Mouse (Mus musculus) heart, embryonic 11.5 days (tissue): ENCODE data around the gene Ndufs2. TPM values are rescaled to one million over a fixed set of nuclear protein-coding genes. Genes with fewer than 3 reads are reported as not detected.

Experiments used
- ATAC-seq: fragments of 200-750 bp; cut with Nextera tagmentation; replicated peaks from 2 replicates; pipeline ENCODE4 v1.8.0; 2017; ENCODE audit warnings: moderate library complexity; ENCODE audit not compliant: insufficient number of reproducible peaks, low FRiP score, low TSS enrichment
- H3K27ac ChIP-seq: fragments of 300-500 bp; sonication (generic); 2 replicates; pipeline ENCODE4 v1.5.1; 2014; ENCODE audit warnings: mild to moderate bottlenecking, low read depth, low read length
- H3K27me3 ChIP-seq: fragments of 300-500 bp; sonication (generic); 2 replicates; pipeline ENCODE4 v1.6.1; 2014; ENCODE audit warnings: mild to moderate bottlenecking, low read length, mixed read lengths; ENCODE audit not compliant: control insufficient read depth, insufficient read depth
- H3K36me3 ChIP-seq: fragments of 300-500 bp; sonication (generic); 2 replicates; pipeline ENCODE4 v1.6.1; 2014; ENCODE audit warnings: mild to moderate bottlenecking, low read length, moderate library complexity, mixed read lengths; ENCODE audit not compliant: control insufficient read depth, insufficient read depth
- H3K4me1 ChIP-seq: fragments of 300-500 bp; sonication (generic); 2 replicates; pipeline ENCODE4 v1.6.1; 2014; ENCODE audit warnings: low read length; ENCODE audit not compliant: control insufficient read depth, insufficient read depth
- H3K4me2 ChIP-seq: fragments of 300-500 bp; sonication (generic); 2 replicates; pipeline ENCODE4 v1.6.1; 2014; ENCODE audit warnings: mild to moderate bottlenecking, moderate library complexity
- H3K4me3 ChIP-seq: fragments of 300-500 bp; sonication (generic); 2 replicates; pipeline ENCODE4 v1.5.1; 2014; ENCODE audit warnings: low read depth, low read length
- H3K9ac ChIP-seq: fragments of 300-500 bp; sonication (generic); 2 replicates; pipeline ENCODE4 v1.6.1; 2014; ENCODE audit warnings: mild to moderate bottlenecking, low read depth, low read length, moderate library complexity
- H3K9me3 ChIP-seq: fragments of 300-500 bp; sonication (generic); replicated peaks from 2 replicates; pipeline ENCODE4 v1.6.1; 2016; ENCODE audit warnings: low read length; ENCODE audit not compliant: control insufficient read depth
- WGBS: fragments of 180-500 bp; shearing (Covaris S2); extraction: QIAGEN DNeasy Blood & Tissue Kit; methylation state at CpG from one replicate; pipeline ENCODE4 v1.1.7; 2014; ENCODE audit not compliant: insufficient replicate concordance; 5-methylcytosine and 5-hydroxymethylcytosine counted together
- polyA plus RNA-seq: library from polyadenylated mRNA; unstranded; fragments of >200 nt; fragmentation: Nextera tagmentation; extraction: Ambion mirVana; gene quantifications from 2 replicates; pipeline ENCODE4 v1.2.1, GENCODE M21; 2014

The Ndufs2 gene
- polyA plus RNA-seq, 1 experiment from 2014 or later = 446 TPM

DNA sequence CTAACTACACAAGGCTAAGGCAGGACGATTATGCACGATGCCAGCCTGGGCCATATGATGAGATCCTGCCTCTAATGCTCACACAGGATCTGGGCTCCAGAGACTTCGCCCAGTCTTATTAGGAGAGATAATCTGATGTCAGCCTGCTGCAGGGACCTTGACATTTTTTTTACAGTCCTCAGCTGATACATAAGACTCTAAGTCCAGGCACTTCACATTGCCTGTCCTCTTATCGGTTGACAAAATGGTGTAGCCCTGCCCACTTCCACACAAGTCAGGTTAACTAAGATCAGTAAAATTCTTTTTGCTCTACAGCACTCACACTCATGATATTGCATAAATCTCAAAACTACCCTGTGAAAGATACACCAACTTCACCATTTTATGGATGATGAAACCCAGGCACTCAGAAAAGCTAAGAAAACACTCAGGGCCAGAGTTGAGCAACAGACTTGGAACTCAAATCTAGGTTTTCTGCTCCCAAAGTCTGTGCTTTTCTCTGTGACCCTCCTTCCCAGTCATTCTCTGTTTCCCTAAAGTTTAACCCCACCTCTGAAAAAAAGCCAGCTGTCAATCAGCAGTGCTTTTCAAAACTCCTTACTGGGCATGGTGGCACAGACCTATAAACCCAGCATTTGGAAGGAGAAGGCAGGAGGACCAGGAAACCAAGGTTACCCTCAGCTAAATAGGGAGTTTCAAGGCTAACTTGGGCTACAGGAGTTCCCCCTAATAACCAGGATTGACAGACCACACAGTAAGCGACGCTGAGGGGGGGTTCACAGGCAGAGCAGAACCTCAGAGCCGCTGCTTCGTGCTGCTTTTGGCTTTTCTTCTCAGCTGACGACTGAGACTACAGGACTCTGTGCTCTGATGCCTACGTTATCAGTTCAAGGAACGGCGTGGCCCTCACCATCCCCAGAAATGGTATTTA lies 18.1 kb downstream of the Ndufs2 start:
- Histone ChIP-seq H3K9ac (no peak overlapping the region), H3K27ac (0 out of 2 replicates have a peak overlapping the region, but pooled peaks have one; percentile 22), H3K27me3 (no peaks in the 10 kb centered on the region), H3K9me3 (no peaks in the 10 kb centered on the region), H3K4me1 (peaks cover 8% of the 10 kb centered on the region; the same call in 1 of the 2 replicates), H3K36me3 (peaks cover 16% of the 10 kb centered on the region), H3K4me2 (no peak overlapping the region), H3K4me3 (no peak overlapping the region)
- 50% methylated on average over 12 of the region's 12 CpGs for WGBS
- no peak for ATAC-seq

DNA sequence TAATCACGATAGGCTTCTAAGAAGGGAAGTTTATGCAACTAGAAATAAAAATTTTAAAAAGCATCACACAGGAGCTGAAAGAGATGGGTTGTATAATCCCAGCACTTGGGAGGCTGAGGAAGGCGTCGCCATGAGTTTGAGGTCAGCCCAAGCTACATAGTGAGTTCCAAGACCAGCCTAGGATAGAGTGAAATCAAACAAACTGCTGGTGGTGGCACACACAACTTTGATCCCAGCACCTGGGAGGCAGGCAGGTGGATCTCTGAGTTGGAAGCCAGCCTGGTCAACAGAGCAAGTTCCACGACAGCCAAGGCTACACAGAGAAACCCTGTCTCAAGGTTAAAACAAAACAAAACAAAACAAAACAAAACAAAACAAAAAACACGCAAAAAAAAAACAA lies 18.8 kb downstream of the Ndufs2 start:
- no peak overlapping the region for H3K4me2 ChIP-seq
- ATAC-seq = no peak
- H3K36me3 ChIP-seq = peaks cover 14% of the 10 kb centered on the region
- no peak overlapping the region for H3K27ac ChIP-seq
- H3K4me1 ChIP-seq = peaks cover 8% of the 10 kb centered on the region; the same call in 1 of the 2 replicates
- WGBS = 83% methylated on average over 5 of the region's 5 CpGs
- H3K9me3 ChIP-seq = no peaks in the 10 kb centered on the region
- no peaks in the 10 kb centered on the region for H3K27me3 ChIP-seq
- H3K4me3 ChIP-seq = no peak overlapping the region
- no peak overlapping the region for H3K9ac ChIP-seq

GRCm38 (mm10) chr1:171231844-171232243 lies 19.3 kb downstream of the Ndufs2 start:
- no peak overlapping the region for H3K4me2 ChIP-seq

GRCm38 (mm10) chr1:171230215-171230614 lies 21.0 kb downstream of the Ndufs2 start:
- Histone ChIP-seq H3K4me2 (no peak overlapping the region), H3K4me1 (peaks cover 8% of the 10 kb centered on the region; the same call in 1 of the 2 replicates), H3K36me3 (peaks cover 8% of the 10 kb centered on the region; the same call in 1 of the 2 replicates), H3K4me3 (no peak overlapping the region), H3K27ac (no peak overlapping the region), H3K27me3 (no peaks in the 10 kb centered on the region), H3K9ac (no peak overlapping the region), H3K9me3 (no peaks in the 10 kb centered on the region)
- WGBS = 72% methylated on average over 3 of the region's 3 CpGs
- ATAC-seq = no peak

More at GRCm38 (mm10) chr1:171231844-171232243, 19.3 kb downstream of the Ndufs2 start:
- Histone ChIP-seq H3K36me3 (peaks cover 14% of the 10 kb centered on the region), H3K4me1 (peaks cover 8% of the 10 kb centered on the region; the same call in 1 of the 2 replicates), H3K27ac (no peak overlapping the region), H3K4me3 (no peak overlapping the region), H3K27me3 (no peaks in the 10 kb centered on the region), H3K9ac (no peak overlapping the region), H3K9me3 (no peaks in the 10 kb centered on the region)
- no peak for ATAC-seq
- 71% methylated on average over 4 of the region's 4 CpGs for WGBS

DNA sequence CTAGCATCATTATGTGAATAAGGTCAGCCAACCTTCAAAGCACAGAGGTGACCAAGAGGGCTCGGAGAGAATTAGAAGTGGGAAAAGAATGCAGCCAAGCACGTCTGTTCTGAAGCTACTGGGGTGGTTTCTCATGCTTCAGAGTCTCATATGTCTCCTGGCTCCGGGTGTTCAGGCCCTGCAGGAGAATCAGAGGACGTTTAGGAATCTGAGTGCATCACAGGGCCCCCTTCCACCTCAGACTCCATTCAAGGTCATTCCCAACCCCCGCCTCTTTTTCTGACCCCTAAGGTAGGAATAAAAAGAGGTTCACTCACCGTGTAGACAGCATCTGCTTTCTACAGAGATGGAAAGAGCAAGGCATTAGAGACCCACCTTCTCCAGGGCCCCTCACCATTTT lies 21.4 kb downstream of the Ndufs2 start:
- no peak overlapping the region for H3K4me3 ChIP-seq
- no peak for ATAC-seq
- H3K4me1 ChIP-seq = peaks cover 8% of the 10 kb centered on the region; the same call in 1 of the 2 replicates
- H3K36me3 ChIP-seq = peaks cover 3% of the 10 kb centered on the region; the same call in 1 of the 2 replicates
- H3K27me3 ChIP-seq = no peaks in the 10 kb centered on the region
- no peak overlapping the region for H3K4me2 ChIP-seq
- WGBS = 57% methylated on average over 6 of the region's 6 CpGs
- H3K9ac ChIP-seq = no peak overlapping the region
- H3K9me3 ChIP-seq = no peaks in the 10 kb centered on the region
- no peak overlapping the region for H3K27ac ChIP-seq

- 0 out of 2 replicates have a peak, but pooled peaks cover 4% of the 10 kb centered on the region for H3K4me1 ChIP-seq
- H3K9ac ChIP-seq = no peak overlapping the region
- H3K27ac ChIP-seq = no peak overlapping the region
- ATAC-seq = no peak
- no peaks in the 10 kb centered on the region for H3K9me3 ChIP-seq
- no peak overlapping the region for H3K4me2 ChIP-seq
- H3K36me3 ChIP-seq = no peaks in the 10 kb centered on the region
- no peak overlapping the region for H3K4me3 ChIP-seq
- 71% methylated on average over 1 of the region's 1 CpGs for WGBS
- no peaks in the 10 kb centered on the region for H3K27me3 ChIP-seq
Observed at GRCm38 (mm10) chr1:171227879-171228278, 23.3 kb downstream of the Ndufs2 start.

GRCm38 (mm10) chr1:171226780-171227179 lies 24.4 kb downstream of the Ndufs2 start:
- Histone ChIP-seq H3K27ac (no peak overlapping the region), H3K9me3 (no peaks in the 10 kb centered on the region), H3K4me2 (no peak overlapping the region), H3K4me3 (no peak overlapping the region), H3K27me3 (no peaks in the 10 kb centered on the region), H3K36me3 (no peaks in the 10 kb centered on the region), H3K4me1 (peaks cover 4% of the 10 kb centered on the region; the same call in 1 of the 2 replicates), H3K9ac (no peak overlapping the region)
- no peak for ATAC-seq
- 58% methylated on average over 4 of the region's 4 CpGs for WGBS

- Histone ChIP-seq H3K27ac (no peak within 1 kb of the TSS), H3K27me3 (no peaks in the 10 kb centered on the region), H3K4me2 (no peak within 1 kb of the TSS), H3K36me3 (peaks cover 2% of the 10 kb centered on the region), H3K4me1 (peaks cover 13% of the 10 kb centered on the region), H3K9ac (no peak within 1 kb of the TSS), H3K9me3 (no peaks in the 10 kb centered on the region), H3K4me3 (no peak within 1 kb of the TSS)
- ATAC-seq = no peak
- WGBS = 77% methylated on average over 5 of the region's 5 CpGs
Observed at GRCm38 (mm10) chr1:171224857-171225256, 26.3 kb downstream of the Ndufs2 start, which contains the start of gene Apoa2. TSS of gene Apoa2 (plus strand) at chr1:171225054.
